Mouse (Mus musculus): ENCODE measurements around the gene Dgkh.
"Not testable (repeated sequence)": the region's sequence is repeated elsewhere in the genome, so short reads cannot be mapped to it uniquely, and the experiment has no call there.

Gene Dgkh

DNA sequence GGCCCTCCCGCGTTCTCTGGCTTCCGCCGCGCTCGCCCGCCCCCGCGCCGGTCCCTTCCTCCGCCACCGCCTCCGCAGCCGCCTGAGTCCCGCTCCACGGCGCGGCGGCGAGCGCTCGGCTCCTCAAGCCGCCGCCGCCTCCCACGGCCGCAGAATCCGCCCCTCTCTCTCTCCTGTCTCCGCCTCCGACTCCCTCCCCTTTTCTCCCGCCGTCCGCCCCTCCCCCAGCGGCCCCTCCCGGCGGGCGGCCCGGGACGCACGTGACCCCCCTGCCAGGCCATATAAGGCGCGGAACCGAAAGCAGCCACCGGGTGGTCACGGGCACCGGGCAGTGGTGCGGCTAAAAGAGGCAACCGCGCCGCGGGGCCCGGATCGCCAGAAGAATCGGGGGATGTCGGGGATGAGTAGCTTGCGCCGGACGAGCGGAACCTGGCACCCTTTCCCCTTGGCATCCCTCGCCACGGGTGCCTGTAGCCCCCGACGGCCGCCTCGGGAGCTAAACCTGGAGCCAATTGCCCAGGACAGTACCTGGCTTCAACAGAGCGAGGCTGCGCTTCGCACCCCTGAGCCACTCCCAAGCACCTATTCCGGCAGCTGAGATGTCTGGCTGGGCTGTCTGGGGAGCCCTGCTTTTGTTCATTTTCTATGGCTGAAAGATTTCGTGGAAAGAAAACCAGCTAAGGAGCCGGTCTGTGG, at the start of gene Dgkh:
Gene Dgkh, minus strand, starts transcription at position 160 of the 696 bp plus-strand sequence.
- peak; percentile 90 for DNase-seq

GRCm38 (mm10) chr14:78777215-78777614, 44.6 kb upstream of the Dgkh start:
- DNase-seq = no peak

DNA sequence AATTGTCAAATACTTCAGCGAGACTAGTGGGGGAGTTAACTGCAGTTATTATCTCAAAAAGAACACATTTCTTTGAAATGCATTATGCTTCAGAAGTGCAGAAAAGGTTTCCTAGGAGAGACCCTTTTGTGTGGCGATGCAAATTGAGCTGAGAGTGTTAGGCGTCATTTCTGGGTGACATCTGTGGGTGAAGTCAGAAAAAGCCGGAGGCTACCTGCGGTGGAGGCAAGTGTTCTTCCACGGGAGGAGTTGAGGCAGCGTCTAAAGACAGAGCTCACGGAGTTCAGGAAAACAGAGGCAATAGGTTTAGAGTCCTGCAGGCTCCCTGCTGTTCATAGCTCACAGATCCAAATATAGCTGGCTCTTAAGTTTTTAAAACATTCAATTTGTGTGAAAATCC, 44.1 kb upstream of the Dgkh start:
- no peak for DNase-seq

- no peak for DNase-seq
These were observed 43.1 kb upstream of the Dgkh start for GRCm38 (mm10) chr14:78775699-78776098.

DNA sequence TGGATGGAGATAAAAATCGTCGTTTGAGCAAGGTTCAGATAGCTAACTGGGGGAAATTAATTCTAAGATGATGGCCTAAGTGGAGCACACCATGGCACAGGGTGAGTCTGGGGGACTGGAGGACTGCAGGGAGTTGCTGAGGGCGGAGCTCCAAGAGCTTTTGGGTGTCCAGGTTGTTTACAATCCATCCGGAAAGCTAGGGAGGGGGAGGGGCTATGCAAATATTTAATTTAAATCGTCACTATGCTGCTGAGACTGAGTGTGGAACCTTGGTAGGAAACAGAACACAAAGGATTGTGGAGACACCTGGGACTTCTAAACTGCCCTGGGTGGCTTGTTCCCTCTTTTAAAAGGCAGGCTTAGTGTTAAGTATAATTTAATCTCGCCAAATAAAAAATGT, 42.6 kb upstream of the Dgkh start:
- no peak for DNase-seq

GRCm38 (mm10) chr14:78770457-78770856, 37.9 kb upstream of the Dgkh start:
- DNase-seq = no peak

DNA sequence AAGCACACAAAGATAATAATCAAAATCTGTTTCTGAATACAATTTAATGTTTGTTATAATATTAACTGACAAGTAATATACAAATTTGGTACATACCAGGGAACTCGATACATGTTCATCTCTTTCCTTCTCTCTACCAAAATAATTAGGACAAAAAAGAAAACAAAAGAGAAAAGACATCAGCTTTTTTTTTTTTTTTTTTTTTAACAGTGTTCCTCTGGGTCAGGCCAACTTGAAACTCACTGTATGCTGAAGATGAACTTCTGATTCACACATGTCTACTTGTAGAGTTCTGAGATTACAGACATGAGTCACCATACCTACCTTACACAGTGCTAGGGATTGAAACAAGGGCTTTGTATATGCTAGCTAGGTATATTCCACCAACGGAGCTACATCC, 28.5 kb upstream of the Dgkh start:
- no peak for DNase-seq

DNA sequence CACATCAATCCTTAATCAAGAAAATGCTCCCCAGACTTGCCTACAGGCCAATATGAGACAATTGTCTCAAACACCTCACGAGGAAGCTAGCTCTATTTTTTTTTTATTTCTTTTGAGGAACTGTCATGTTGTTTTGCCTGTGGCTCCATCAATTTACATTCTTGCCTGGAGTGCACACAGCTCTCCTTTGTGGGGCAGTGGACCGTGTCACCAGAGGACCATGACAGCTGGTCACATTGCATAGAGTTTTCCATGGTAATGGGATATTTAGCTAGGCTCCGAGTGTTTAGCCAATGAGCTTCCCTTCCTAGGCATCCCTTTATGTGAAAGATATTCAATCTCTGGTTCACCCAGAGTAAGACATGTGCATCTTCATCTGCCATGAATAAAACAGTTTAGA, 26.9 kb upstream of the Dgkh start:
- no peak for DNase-seq

DNA sequence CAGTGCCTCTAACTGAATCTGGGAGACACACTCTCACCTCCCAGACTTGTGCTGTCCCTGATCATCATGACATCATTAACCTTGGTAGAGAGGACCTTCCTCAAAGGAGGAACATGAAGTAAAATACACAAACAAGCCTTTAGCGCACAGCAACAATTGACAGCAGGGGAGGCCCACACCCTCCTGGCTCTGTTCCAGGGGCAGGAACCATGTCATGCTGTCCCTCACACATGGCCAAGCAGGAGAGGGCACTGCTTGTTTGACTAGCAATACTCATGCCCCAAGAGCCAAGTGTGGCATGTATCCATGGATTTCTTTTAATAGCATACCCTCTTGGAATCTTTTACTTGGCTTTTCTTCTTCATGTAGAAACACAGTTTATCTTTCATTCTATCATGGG, 22.7 kb upstream of the Dgkh start:
- DNase-seq = no peak

DNA sequence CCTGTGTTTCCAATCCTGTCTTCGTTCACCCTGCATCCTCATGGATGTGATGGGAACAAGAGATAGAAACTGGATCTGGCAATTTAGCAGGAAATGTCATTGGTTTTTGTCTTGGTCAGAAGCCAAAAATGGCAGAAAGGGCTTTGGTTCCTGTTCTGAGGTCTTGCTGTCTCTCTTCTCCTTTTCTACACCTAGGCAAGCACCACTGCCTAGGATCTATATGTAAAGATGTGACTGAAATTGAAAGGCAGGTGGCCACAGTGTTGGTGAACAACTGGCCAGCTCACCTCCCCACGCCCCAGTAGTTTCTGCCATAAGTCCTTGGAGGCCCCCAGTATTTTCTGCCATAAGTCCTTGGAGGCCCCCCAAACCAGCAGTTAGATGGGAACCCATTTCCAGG, 16.1 kb upstream of the Dgkh start:
- DNase-seq = no peak

DNA sequence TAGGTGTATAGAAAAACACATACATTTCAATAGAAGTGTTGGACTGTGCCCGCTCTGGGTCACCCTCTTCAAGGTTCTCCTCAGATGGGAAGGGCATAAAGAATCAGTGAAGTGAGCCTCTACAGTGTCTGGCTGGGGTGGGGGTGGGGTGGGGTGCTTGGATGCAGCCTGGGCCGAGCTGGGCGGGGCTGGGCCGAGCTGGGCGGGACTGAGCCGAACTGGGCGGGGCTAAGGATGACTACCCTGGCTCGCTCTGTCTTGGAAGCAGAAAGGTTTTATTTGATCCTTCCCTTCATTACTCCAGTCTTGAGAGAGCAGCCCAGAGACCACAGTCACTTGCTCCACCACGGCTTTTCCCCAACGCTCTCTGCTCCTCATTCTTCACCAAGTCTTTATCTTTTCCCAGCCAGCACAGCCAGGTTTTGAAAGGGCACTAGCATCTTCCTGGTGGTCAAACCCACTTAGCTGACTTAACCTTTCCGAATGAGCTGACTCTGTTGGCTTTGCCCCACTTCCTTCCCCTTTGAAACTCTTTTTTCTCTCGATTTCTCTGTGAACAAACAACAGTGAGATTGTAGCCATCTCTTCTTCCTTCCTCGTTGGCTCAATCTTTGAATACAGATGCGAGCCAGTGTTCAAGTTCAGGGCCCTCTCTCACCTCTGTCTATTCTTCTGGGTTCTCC, 15.5 kb upstream of the Dgkh start:
- no peak for DNase-seq

DNA sequence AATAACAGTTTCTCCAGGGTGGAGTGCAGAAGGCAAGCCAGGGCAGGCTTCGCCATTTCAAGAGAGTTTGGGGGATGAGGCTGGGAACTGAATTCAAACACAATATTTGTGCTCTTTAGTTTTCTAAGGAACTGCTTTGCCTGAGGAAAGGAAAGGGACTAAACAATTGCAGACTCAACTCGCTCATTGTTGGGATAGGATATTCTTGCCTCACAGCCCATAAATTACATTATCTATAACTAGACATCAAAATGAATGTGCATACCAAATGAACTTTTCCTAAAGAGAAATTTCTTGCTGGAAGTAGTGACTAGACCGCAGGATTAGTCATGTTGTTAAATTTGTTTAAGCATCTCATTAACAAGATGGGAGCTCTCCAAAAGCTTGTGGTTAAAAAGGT, 14.9 kb upstream of the Dgkh start:
- DNase-seq = no peak

- DNase-seq = no peak
These were observed 2.0 kb upstream of the Dgkh start for GRCm38 (mm10) chr14:78734605-78735004.

DNA sequence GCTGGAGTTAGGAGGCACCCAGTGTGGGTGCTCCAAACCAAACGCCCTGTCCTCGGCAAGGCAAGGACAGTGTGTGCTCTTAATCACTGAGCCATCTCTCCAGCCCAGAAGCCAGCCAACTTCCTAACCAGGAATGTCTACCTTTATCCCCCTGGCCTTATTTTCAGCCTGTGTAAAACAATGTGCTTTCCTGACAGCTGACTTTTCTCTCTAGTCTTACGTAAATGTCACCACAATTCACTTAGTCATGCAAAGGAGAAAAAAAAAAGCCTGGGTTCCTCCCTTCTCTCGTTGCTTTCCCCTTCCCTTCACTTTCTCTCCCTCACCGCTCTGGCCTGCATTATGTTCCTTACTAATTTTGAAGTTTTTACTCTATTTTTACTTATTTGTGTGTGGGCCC, 1.6 kb upstream of the Dgkh start:
- peak; percentile 27 for DNase-seq

DNA sequence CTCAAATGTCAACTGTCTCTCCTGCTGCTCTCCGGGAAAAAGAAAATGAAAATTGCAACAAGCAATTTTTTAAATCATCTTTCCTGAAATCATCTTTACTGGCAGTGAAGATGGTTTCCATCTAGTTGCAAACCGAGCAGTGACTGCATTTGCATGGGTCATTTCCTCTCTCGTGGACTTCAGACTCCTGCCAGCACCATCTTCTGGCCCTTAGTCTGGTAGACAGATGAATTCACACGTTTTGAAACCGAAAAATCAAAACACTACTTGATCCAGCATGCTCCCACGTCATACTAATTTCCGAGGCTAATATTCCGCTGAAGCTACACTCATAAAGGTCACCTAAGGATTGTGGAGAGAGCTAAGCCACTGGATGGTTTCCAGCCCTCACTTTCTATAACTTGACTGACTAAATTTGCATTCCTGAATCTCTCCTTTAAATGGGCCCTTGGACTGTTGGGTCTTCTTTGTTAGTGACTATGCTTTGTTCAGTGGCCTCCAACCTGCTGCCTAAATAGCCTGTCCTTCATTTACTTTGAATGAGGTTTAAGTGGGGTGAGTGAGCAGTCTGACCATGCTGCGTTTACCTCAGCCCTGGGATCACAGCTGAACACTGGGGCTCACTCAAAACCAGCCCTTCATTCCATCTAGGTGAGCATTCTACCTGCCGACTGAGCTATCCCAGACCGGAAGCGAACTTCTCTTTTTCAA, 945 bp upstream of the Dgkh start:
- DNase-seq = peak; percentile 54

- peak; percentile 59 for DNase-seq
These were observed 542 bp downstream of the Dgkh start for GRCm38 (mm10) chr14:78731852-78732616.

GRCm38 (mm10) chr14:78731240-78731639, 1.3 kb downstream of the Dgkh start:
- DNase-seq = peak; percentile 40

GRCm38 (mm10) chr14:78725976-78726375, 6.6 kb downstream of the Dgkh start:
- no peak for DNase-seq

DNA sequence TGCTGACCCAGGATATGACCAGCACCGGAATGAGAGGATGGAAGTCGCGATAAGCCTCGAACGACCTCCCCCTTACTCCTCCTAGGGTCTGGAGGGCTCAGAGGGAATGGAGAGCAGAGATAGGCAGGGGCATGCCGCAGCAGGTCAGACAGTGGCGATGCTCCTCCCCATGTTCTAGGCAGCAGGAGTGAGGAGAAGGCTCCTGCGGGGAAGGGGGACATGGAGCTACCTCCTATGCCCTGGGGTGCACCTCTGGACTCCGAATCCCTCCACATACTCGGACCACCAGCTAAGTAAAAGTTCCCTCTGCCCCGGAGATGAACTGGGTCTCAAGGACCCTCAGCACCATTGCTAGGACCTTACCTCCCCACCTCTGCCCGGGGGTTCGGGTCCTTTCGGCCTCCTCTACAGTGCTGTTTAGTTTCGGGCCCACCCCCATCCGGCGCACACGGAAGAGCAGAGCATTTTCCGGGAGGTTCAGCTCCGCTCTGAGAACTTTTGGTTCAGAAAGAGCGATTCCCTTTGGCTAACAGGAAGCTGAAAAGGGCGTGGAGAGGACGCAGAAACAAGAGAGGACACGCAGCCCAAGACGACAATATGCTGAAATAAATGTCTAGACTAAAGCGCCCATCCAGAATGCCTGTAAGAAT, 7.1 kb downstream of the Dgkh start:
- no peak for DNase-seq

GRCm38 (mm10) chr14:78724414-78725306, 7.9 kb downstream of the Dgkh start:
- peak; percentile 45 for DNase-seq

- not testable (repeated sequence) for DNase-seq
These were observed 8.9 kb downstream of the Dgkh start for GRCm38 (mm10) chr14:78723655-78724054.

DNA sequence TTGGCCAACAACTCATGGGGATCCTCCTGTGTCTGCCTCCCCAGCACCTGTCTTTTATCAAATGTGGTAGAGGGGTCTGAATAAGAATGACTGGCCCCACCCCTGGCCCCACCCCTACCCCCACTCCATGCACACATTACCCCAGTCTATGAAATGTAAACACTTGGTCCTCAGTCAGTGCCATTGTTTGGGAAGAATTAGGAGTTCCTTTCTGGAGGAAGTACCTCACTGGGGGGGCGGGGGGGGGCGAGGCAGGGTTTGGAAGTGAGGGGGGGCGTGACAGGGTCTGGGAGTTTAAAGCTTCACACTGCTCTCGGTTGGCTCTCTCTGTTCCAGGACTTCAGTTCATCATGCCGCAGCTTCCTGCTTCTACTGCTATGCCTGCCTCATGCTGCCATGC, 10.5 kb downstream of the Dgkh start:
- DNase-seq = no peak
